Mouse (Mus musculus): Measurements from ENCODE around the gene Calhm3. TPM values are rescaled to one million over a fixed set of nuclear protein-coding genes. Genes with fewer than 3 reads are reported as not detected.

Calhm3 gene
- polyA plus RNA-seq, 1 experiment: not detected

DNA sequence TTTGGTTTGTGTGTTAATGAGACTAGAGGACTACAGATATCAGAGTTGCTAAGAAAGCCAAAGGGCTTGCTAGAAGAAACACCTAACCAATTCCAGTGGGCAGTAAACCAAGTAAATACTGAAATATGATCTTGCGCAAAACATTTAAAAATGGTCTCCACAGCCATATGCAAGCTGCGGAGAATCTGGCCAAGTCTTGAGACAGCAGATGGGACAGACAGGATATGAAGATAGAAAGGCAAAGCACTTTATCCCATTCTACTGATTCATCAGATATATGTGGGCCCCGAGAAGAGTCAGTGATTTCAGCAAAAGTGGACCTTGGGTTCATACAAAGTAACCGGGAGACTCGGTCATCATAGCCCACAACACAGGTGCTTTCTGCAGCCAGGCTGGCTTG, 34.6 kb upstream of the Calhm3 start:
- no peaks in the 10 kb centered on the region for H3K36me3 ChIP-seq (ENCODE audit: control insufficient read depth, insufficient read depth, low read length)
- no peaks in the 10 kb centered on the region for H3K27me3 ChIP-seq (replicated peaks; ENCODE audit: control insufficient read depth, insufficient read depth, low read length)
- no peak overlapping the region for H3K27ac ChIP-seq (ENCODE audit: insufficient read depth, low read depth, low read length)
- DNase-seq: no peak
- no peak overlapping the region for H3K4me3 ChIP-seq (ENCODE audit: insufficient read depth, low read depth, low read length)
- H3K4me1 ChIP-seq (ENCODE audit: control insufficient read depth, insufficient read depth, low read length): no peaks in the 10 kb centered on the region
- over 99% methylated on average over 5 of the region's 5 CpGs for WGBS
- TF ChIP-seq POLR2A (IDR thresholded peaks at IDR 0.05; ENCODE audit: low read depth, low read length) (no peak), CTCF (conservative IDR thresholded peaks at IDR 0.05; ENCODE audit: insufficient read depth, insufficient read length, low read depth, low read length) (no peak)

DNA sequence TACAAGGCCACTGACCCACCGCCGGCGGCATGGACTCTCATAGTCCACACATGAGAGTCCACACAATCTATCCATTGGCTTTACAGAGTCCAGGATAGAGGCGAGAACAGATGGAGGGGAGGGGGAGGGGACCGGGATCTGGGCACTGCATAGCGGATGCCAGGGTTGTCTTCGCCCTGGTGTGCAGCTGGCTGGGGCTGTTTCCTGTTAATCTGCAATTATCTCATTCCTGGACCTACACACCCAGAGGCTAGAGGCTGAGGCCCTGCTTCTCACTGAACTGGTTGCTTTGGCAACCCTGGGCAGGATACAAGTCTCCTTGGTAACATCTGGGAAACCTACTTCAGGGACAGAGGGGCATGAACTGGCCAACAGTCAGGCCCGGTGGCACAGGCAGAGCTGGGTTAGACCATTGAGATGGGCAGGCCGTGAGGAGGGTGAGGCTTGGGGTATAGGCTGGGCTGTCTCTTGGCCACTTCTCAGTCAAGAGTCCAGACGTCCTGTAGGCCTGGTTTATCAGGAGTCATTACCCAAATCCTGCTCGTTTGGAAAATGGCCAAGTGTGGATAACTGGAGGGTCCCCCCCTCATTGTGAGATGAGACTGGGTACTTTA, 31.1 kb upstream of the Calhm3 start:
- no peaks in the 10 kb centered on the region for H3K4me1 ChIP-seq (ENCODE audit: control insufficient read depth, insufficient read depth, low read length)
- H3K27ac ChIP-seq (ENCODE audit: insufficient read depth, low read depth, low read length): no peak overlapping the region
- DNase-seq: no peak
- no peak overlapping the region for H3K4me3 ChIP-seq (ENCODE audit: insufficient read depth, low read depth, low read length)
- no peaks in the 10 kb centered on the region for H3K27me3 ChIP-seq (replicated peaks; ENCODE audit: control insufficient read depth, insufficient read depth, low read length)
- WGBS: 75% methylated on average over 11 of the region's 11 CpGs
- no peaks in the 10 kb centered on the region for H3K36me3 ChIP-seq (ENCODE audit: control insufficient read depth, insufficient read depth, low read length)
- no peak for TF ChIP-seq CTCF (conservative IDR thresholded peaks at IDR 0.05; ENCODE audit: insufficient read depth, insufficient read length, low read depth, low read length)
- TF ChIP-seq POLR2A (IDR thresholded peaks at IDR 0.05; ENCODE audit: low read depth, low read length): no peak

DNA sequence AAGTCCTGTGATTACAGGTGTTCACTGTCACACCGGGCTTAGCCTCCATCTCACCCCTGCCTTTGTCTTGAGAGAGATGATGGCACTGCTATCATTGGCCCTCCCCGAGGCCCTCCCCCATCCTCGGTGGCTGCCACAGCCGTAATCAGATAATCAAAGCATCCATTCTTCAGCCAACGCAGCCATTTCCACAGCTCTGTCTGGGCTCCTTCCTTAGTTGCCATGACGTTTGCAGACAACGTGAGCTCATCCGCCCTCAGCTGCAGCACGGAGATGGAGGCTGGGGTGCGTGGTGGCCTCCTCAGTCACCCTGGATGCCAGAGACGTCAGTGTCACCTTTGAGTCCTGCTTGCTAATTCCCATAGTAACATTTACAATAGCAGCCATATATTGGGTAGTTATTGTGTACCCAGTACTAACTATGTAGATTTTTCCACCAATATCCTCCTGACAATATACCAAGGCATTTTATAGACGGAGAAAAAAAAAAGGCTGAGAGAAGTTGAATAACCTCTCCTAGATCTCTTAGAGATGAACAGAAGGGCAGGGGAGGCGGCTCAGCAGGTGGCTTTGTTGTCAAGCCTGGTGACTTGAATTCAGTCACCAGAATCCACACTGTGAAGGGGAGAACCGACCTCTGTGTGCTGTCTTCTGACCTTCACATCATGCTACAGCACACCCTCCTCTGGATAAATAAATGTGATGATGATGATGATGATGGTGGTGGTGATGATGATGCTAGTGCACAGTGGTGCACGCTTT, 29.1 kb upstream of the Calhm3 start:
- H3K36me3 ChIP-seq (ENCODE audit: control insufficient read depth, insufficient read depth, low read length): no peaks in the 10 kb centered on the region
- H3K4me1 ChIP-seq (ENCODE audit: control insufficient read depth, insufficient read depth, low read length): no peaks in the 10 kb centered on the region
- no peaks in the 10 kb centered on the region for H3K27me3 ChIP-seq (replicated peaks; ENCODE audit: control insufficient read depth, insufficient read depth, low read length)
- WGBS: 58% methylated on average over 15 of the region's 15 CpGs
- no peak for DNase-seq
- H3K27ac ChIP-seq (ENCODE audit: insufficient read depth, low read depth, low read length): no peak overlapping the region
- TF ChIP-seq POLR2A (IDR thresholded peaks at IDR 0.05; ENCODE audit: low read depth, low read length) (no peak), CTCF (conservative IDR thresholded peaks at IDR 0.05; ENCODE audit: insufficient read depth, insufficient read length, low read depth, low read length) (no peak)
- no peak overlapping the region for H3K4me3 ChIP-seq (ENCODE audit: insufficient read depth, low read depth, low read length)

DNA sequence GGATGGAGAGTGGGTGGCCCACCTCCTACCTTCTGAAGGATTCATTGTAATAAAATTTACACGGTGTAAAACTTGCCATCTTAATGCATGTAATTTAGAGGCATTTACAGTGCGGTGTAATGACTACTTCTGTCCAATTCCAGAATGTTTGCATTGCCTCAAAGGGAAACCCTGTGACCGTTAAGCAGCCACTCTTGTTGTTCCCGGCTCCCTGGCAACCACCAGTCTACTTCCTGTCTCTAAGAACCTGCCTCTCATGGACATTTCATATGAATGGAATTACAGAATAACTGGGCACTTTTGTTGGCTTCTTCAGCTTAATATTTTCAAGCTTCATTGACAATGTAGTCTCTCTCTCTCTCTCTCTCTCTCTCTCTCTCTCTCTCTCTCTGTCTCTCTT, 27.2 kb upstream of the Calhm3 start:
- TF ChIP-seq CTCF (conservative IDR thresholded peaks at IDR 0.05; ENCODE audit: insufficient read depth, insufficient read length, low read depth, low read length) (no peak), POLR2A (IDR thresholded peaks at IDR 0.05; ENCODE audit: low read depth, low read length) (no peak)
- no peaks in the 10 kb centered on the region for H3K4me1 ChIP-seq (ENCODE audit: control insufficient read depth, insufficient read depth, low read length)
- H3K27me3 ChIP-seq (replicated peaks; ENCODE audit: control insufficient read depth, insufficient read depth, low read length): no peaks in the 10 kb centered on the region
- H3K36me3 ChIP-seq (ENCODE audit: control insufficient read depth, insufficient read depth, low read length): no peaks in the 10 kb centered on the region
- no peak overlapping the region for H3K27ac ChIP-seq (ENCODE audit: insufficient read depth, low read depth, low read length)
- DNase-seq: no peak
- WGBS: 35% methylated on average over 4 of the region's 4 CpGs
- no peak overlapping the region for H3K4me3 ChIP-seq (ENCODE audit: insufficient read depth, low read depth, low read length)

DNA sequence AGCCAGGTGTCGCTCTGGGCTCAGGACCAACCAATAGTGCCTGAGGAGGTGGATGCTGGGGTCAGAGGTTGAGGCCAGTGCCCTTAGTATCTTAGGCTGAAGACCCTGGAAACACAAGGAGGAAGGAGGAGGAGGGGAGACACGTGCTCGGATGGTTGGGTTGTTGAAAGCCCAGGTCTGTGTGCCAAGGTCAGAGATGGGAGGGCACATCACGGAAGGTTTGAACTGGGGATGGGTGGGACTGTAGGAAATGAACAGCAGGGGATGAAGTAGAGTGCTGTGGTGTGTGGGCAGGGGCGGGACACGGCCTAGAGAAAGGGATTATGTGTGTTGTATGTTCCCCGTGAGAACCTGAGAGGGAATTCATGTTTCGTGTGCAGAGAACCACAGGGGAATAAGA, 26.7 kb upstream of the Calhm3 start:
- no peaks in the 10 kb centered on the region for H3K27me3 ChIP-seq (replicated peaks; ENCODE audit: control insufficient read depth, insufficient read depth, low read length)
- H3K36me3 ChIP-seq (ENCODE audit: control insufficient read depth, insufficient read depth, low read length): no peaks in the 10 kb centered on the region
- H3K27ac ChIP-seq (ENCODE audit: insufficient read depth, low read depth, low read length): no peak overlapping the region
- no peak for DNase-seq
- H3K4me1 ChIP-seq (ENCODE audit: control insufficient read depth, insufficient read depth, low read length): no peaks in the 10 kb centered on the region
- no peak overlapping the region for H3K4me3 ChIP-seq (ENCODE audit: insufficient read depth, low read depth, low read length)
- TF ChIP-seq CTCF (conservative IDR thresholded peaks at IDR 0.05; ENCODE audit: insufficient read depth, insufficient read length, low read depth, low read length) (no peak), POLR2A (IDR thresholded peaks at IDR 0.05; ENCODE audit: low read depth, low read length) (no peak)
- 65% methylated on average over 8 of the region's 8 CpGs for WGBS

DNA sequence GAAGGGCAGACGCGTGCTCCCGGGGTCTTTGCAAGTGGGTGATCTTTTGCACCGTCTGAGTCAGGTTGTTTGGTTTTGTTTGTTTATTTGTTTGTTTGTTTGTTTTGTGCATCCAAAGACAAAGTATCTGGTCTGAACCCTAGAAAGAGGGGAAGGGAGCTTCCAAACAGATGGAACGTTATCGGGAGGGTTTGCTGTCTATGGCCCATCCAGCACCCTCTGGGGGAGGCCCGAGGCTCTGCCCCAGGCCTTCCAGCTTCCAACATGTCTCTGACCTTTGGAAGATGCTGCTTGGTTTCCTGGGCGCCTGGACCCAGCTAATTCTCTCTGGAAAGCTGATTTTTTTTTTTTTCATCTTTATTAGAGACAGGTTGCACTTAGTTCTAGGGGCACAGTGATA, 22.4 kb upstream of the Calhm3 start:
- no peaks in the 10 kb centered on the region for H3K27me3 ChIP-seq (replicated peaks; ENCODE audit: control insufficient read depth, insufficient read depth, low read length)
- H3K36me3 ChIP-seq (ENCODE audit: control insufficient read depth, insufficient read depth, low read length): no peaks in the 10 kb centered on the region
- no peak for TF ChIP-seq POLR2A (IDR thresholded peaks at IDR 0.05; ENCODE audit: low read depth, low read length)
- TF ChIP-seq CTCF (conservative IDR thresholded peaks at IDR 0.05; ENCODE audit: insufficient read depth, insufficient read length, low read depth, low read length): no peak
- 36% methylated on average over 8 of the region's 8 CpGs for WGBS
- H3K4me1 ChIP-seq (ENCODE audit: control insufficient read depth, insufficient read depth, low read length): no peaks in the 10 kb centered on the region
- no peak overlapping the region for H3K4me3 ChIP-seq (ENCODE audit: insufficient read depth, low read depth, low read length)
- H3K27ac ChIP-seq (ENCODE audit: insufficient read depth, low read depth, low read length): no peak overlapping the region
- DNase-seq: no peak

DNA sequence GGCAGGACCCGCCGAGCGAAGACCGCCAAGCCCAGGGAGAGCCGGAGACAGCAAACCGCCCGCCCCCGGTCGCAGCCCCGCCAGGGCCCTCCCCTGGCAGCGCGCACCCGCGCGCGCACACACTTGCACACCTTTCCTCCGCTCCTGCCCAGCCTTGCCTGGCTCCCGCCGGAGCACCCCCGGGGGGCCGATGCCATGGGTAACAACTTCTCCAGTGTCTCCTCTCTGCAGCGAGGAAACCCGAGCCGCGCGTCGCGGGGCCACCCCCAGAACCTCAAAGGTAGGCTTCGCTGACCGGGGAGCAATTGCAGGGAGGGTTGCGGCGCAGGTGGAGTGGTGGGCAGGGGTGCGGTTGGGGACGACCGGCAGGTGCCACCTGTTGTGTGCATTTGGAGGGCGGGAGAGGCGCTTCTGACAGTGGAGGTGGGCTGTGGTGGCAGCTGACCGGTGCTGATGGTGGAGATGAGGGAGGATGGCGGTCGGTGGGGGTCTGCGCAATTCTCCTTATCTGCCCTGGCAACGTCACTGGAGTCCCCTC, 21.8 kb upstream of the Calhm3 start:
- H3K36me3 ChIP-seq (ENCODE audit: control insufficient read depth, insufficient read depth, low read length): no peaks in the 10 kb centered on the region
- TF ChIP-seq POLR2A (IDR thresholded peaks at IDR 0.05; ENCODE audit: low read depth, low read length) (no peak), CTCF (conservative IDR thresholded peaks at IDR 0.05; ENCODE audit: insufficient read depth, insufficient read length, low read depth, low read length) (no peak)
- peak overlapping the region; percentile 51 for H3K4me3 ChIP-seq (ENCODE audit: insufficient read depth, low read depth, low read length)
- WGBS: 3% methylated on average over 42 of the region's 42 CpGs
- DNase-seq: peak; percentile 10
- no peaks in the 10 kb centered on the region for H3K27me3 ChIP-seq (replicated peaks; ENCODE audit: control insufficient read depth, insufficient read depth, low read length)
- no peak overlapping the region for H3K27ac ChIP-seq (ENCODE audit: insufficient read depth, low read depth, low read length)
- H3K4me1 ChIP-seq (ENCODE audit: control insufficient read depth, insufficient read depth, low read length): no peaks in the 10 kb centered on the region

Measured in kidney, adult 2 months (tissue).